Mouse (Mus musculus): ENCODE measurements at regions not wholly inside any gene's neighbourhood (a gene's known extent, or its start where the extent isn't known, plus 50 kb on each side); places are given as distances from the start of the nearest gene placed in this dataset.

- Histone ChIP-seq H3K36me3 (ENCODE audit: insufficient read depth, low read length) (no peaks in the 10 kb centered on the region), H3K9ac (replicated peaks; ENCODE audit: low read depth) (no peak overlapping the region), H3K4me2 (replicated peaks; ENCODE audit: low read depth, low read length) (no peak overlapping the region), H3K4me3 (ENCODE audit: low read depth, low read length) (no peak overlapping the region), H3K9me3 (ENCODE audit: low read length) (no peaks in the 10 kb centered on the region), H3K27me3 (replicated peaks; ENCODE audit: insufficient read depth, low read length) (no peaks in the 10 kb centered on the region), H3K27ac (ENCODE audit: low read length) (no peak overlapping the region), H3K4me1 (ENCODE audit: insufficient read depth, low read depth, low read length) (no peaks in the 10 kb centered on the region)
- DNase-seq (ENCODE audit: low spot score): no peak
- WGBS: 51% methylated on average over 11 of the region's 11 CpGs
- TF ChIP-seq EP300 (IDR thresholded peaks at IDR 0.05): no peak
- no peak for TF ChIP-seq CTCF (IDR thresholded peaks at IDR 0.05)
- no peak for ATAC-seq
Measured at GRCm38 (mm10) chr11:63425741-63426140, 297.0 kb downstream of the Pmp22 start.

- DNase-seq (ENCODE audit: low spot score): no peak
- TF ChIP-seq EP300 (IDR thresholded peaks at IDR 0.05) (no peak), CTCF (IDR thresholded peaks at IDR 0.05) (no peak)
- no peak overlapping the region for H3K27ac ChIP-seq (ENCODE audit: low read length)
- no peaks in the 10 kb centered on the region for H3K36me3 ChIP-seq (ENCODE audit: insufficient read depth, low read length)
- H3K9ac ChIP-seq (replicated peaks; ENCODE audit: low read depth): no peak overlapping the region
- H3K4me2 ChIP-seq (replicated peaks; ENCODE audit: low read depth, low read length): no peak overlapping the region
- WGBS: 54% methylated on average over 5 of the region's 5 CpGs
- ATAC-seq: no peak
- H3K9me3 ChIP-seq (ENCODE audit: low read length): no peaks in the 10 kb centered on the region
- no peaks in the 10 kb centered on the region for H3K27me3 ChIP-seq (replicated peaks; ENCODE audit: insufficient read depth, low read length)
- no peak overlapping the region for H3K4me3 ChIP-seq (ENCODE audit: low read depth, low read length)
- H3K4me1 ChIP-seq (ENCODE audit: insufficient read depth, low read depth, low read length): no peaks in the 10 kb centered on the region
Measured at GRCm38 (mm10) chr11:63453786-63454185, 325.0 kb downstream of the Pmp22 start.

GRCm38 (mm10) chr11:63454910-63455531 is 326.2 kb downstream of the Pmp22 start:
- Histone ChIP-seq H3K4me3 (ENCODE audit: low read depth, low read length) (no peak overlapping the region), H3K27me3 (replicated peaks; ENCODE audit: insufficient read depth, low read length) (no peaks in the 10 kb centered on the region), H3K27ac (ENCODE audit: low read length) (no peak overlapping the region), H3K36me3 (ENCODE audit: insufficient read depth, low read length) (no peaks in the 10 kb centered on the region), H3K4me2 (replicated peaks; ENCODE audit: low read depth, low read length) (no peak overlapping the region), H3K4me1 (ENCODE audit: insufficient read depth, low read depth, low read length) (no peaks in the 10 kb centered on the region), H3K9me3 (ENCODE audit: low read length) (no peaks in the 10 kb centered on the region), H3K9ac (replicated peaks; ENCODE audit: low read depth) (no peak overlapping the region)
- WGBS: 43% methylated on average over 17 of the region's 17 CpGs
- TF ChIP-seq EP300 (IDR thresholded peaks at IDR 0.05) (no peak), CTCF (IDR thresholded peaks at IDR 0.05) (no peak)
- no peak for DNase-seq (ENCODE audit: low spot score)
- no peak for ATAC-seq

GRCm38 (mm10) chr11:63456356-63456755 is 327.6 kb downstream of the Pmp22 start:
- TF ChIP-seq EP300 (IDR thresholded peaks at IDR 0.05) (no peak), CTCF (IDR thresholded peaks at IDR 0.05) (no peak)
- Histone ChIP-seq H3K9ac (replicated peaks; ENCODE audit: low read depth) (no peak overlapping the region), H3K4me2 (replicated peaks; ENCODE audit: low read depth, low read length) (no peak overlapping the region), H3K4me3 (ENCODE audit: low read depth, low read length) (no peak overlapping the region), H3K9me3 (ENCODE audit: low read length) (no peaks in the 10 kb centered on the region), H3K27ac (ENCODE audit: low read length) (no peak overlapping the region), H3K36me3 (ENCODE audit: insufficient read depth, low read length) (no peaks in the 10 kb centered on the region), H3K27me3 (replicated peaks; ENCODE audit: insufficient read depth, low read length) (no peaks in the 10 kb centered on the region), H3K4me1 (ENCODE audit: insufficient read depth, low read depth, low read length) (no peaks in the 10 kb centered on the region)
- ATAC-seq (peak; percentile 44; the same call in 1 of the 2 replicates), DNase-seq (ENCODE audit: low spot score) (peak; percentile 18)
- 55% methylated on average over 3 of the region's 3 CpGs for WGBS

- H3K9ac ChIP-seq (replicated peaks; ENCODE audit: low read depth): no peak overlapping the region
- H3K36me3 ChIP-seq (ENCODE audit: insufficient read depth, low read length): no peaks in the 10 kb centered on the region
- no peaks in the 10 kb centered on the region for H3K9me3 ChIP-seq (ENCODE audit: low read length)
- H3K27ac ChIP-seq (ENCODE audit: low read length): no peak overlapping the region
- no peak overlapping the region for H3K4me2 ChIP-seq (replicated peaks; ENCODE audit: low read depth, low read length)
- DNase-seq (ENCODE audit: low spot score) (no peak), ATAC-seq (no peak)
- H3K4me3 ChIP-seq (ENCODE audit: low read depth, low read length): no peak overlapping the region
- H3K4me1 ChIP-seq (ENCODE audit: insufficient read depth, low read depth, low read length): no peaks in the 10 kb centered on the region
- WGBS: 28% methylated on average over 5 of the region's 5 CpGs
- no peaks in the 10 kb centered on the region for H3K27me3 ChIP-seq (replicated peaks; ENCODE audit: insufficient read depth, low read length)
- TF ChIP-seq CTCF (IDR thresholded peaks at IDR 0.05) (no peak), EP300 (IDR thresholded peaks at IDR 0.05) (no peak)
Measured at GRCm38 (mm10) chr11:63457250-63457649, 328.5 kb downstream of the Pmp22 start.

GRCm38 (mm10) chr11:63460146-63460545 is 331.4 kb downstream of the Pmp22 start:
- H3K4me2 ChIP-seq (replicated peaks; ENCODE audit: low read depth, low read length): no peak overlapping the region
- no peak overlapping the region for H3K4me3 ChIP-seq (ENCODE audit: low read depth, low read length)
- no peak overlapping the region for H3K27ac ChIP-seq (ENCODE audit: low read length)
- DNase-seq (ENCODE audit: low spot score) (no peak), ATAC-seq (no peak)
- H3K9me3 ChIP-seq (ENCODE audit: low read length): no peaks in the 10 kb centered on the region
- TF ChIP-seq EP300 (IDR thresholded peaks at IDR 0.05): no peak
- TF ChIP-seq CTCF (IDR thresholded peaks at IDR 0.05): no peak
- no peaks in the 10 kb centered on the region for H3K27me3 ChIP-seq (replicated peaks; ENCODE audit: insufficient read depth, low read length)
- no peaks in the 10 kb centered on the region for H3K4me1 ChIP-seq (ENCODE audit: insufficient read depth, low read depth, low read length)
- no peak overlapping the region for H3K9ac ChIP-seq (replicated peaks; ENCODE audit: low read depth)
- no peaks in the 10 kb centered on the region for H3K36me3 ChIP-seq (ENCODE audit: insufficient read depth, low read length)
- WGBS: 64% methylated on average over 7 of the region's 7 CpGs
